Mouse (Mus musculus) testis, adult 2 months (tissue): Measurements from ENCODE around the gene Elmo1.

ENCODE experiments used
- CTCF ChIP-seq: fragments of 200-500 bp; IDR thresholded peaks from 2 replicates; pipeline ENCODE4 v1.5.1; 2012; ENCODE audit warnings: low read depth, mild to moderate bottlenecking, inconsistent platforms, low read length, moderate library complexity; ENCODE audit not compliant: control insufficient read depth, insufficient read depth, insufficient replicate concordance
- POLR2A ChIP-seq: fragments of 200-500 bp; IDR thresholded peaks from 2 replicates; pipeline ENCODE4 v1.6.1; 2012; ENCODE audit warnings: low read depth, mild to moderate bottlenecking, inconsistent platforms, low read length, moderate library complexity; ENCODE audit not compliant: control insufficient read depth

GRCm38 (mm10) chr13:20208867-20209266 is 118.5 kb downstream of the Elmo1 start:
- no peak for TF ChIP-seq CTCF
- no peak for TF ChIP-seq POLR2A
